Mouse (Mus musculus): ENCODE results near the gene Smc3. TPM values are rescaled to one million over a fixed set of nuclear protein-coding genes. Genes with fewer than 3 reads are reported as not detected.

Smc3 gene
- 45.7 and 54.0 TPM in 2 replicates for total RNA-seq (2012; rRNA removed)
- total RNA-seq (2014; rRNA removed) = 56.0 and 62.1 TPM in 2 replicates
- 75.2 and 76.3 TPM in 2 replicates for polyA plus RNA-seq (2012; ENCODE audit: insufficient read length, low read depth)

GRCm38 (mm10) chr19:53599757-53600539 is at the start of gene Smc3:
Gene Smc3 (plus strand): TSS chr19:53600398.
- Histone ChIP-seq H3K79me2 (replicated peaks; ENCODE audit: control insufficient read depth, extremely low read depth, insufficient read depth, poor library complexity, severe bottlenecking) (peaks cover 38% of the 10 kb centered on the region), H3K36me3 (replicated peaks in 1 of 2; ENCODE audit: control insufficient read depth in 1 of 2, insufficient read depth in 1 of 2, low read length in 1 of 2) (peaks cover 13 to 18% of the 10 kb centered on the region in 2 experiments), H3K9ac (ENCODE audit: insufficient read depth, low read depth) (peak within 1 kb of the TSS; percentile 89), H3K4me2 (ENCODE audit: insufficient read depth, low read depth, poor library complexity, severe bottlenecking) (peak within 1 kb of the TSS; percentile 87), H3K27ac (ENCODE audit: insufficient read depth, low read depth) (peak within 1 kb of the TSS; percentile 22; the same call in 1 of the 2 replicates), H3K4me1 (ENCODE audit: control insufficient read depth in 1 of 2, insufficient read depth in 2 of 2) (peaks cover 0 to 21% of the 10 kb centered on the region in 2 experiments; a peak in 2 of 4 replicates), H3K4me3 (replicated peaks in 1 of 3; ENCODE audit: low read depth in 2 of 3, low read length in 2 of 3, poor library complexity in 1 of 3) (peak within 1 kb of the TSS; percentile 79 to 97 (median 84)), H3K9me3 (replicated peaks; ENCODE audit: low read length) (no peaks in the 10 kb centered on the region), H3K27me3 (replicated peaks) (no peaks in the 10 kb centered on the region)
- peak; percentile 98 for DNase-seq (ENCODE audit: extremely low read depth)
- in situ Hi-C loops (cut with MboI; ENCODE audit: low pct_ligation_motif_present, low pct_unique_long_range_greater_than_20kb, low sequenced_read_pairs) = loop anchor here (25.0 kb wide), 1 partner anchor 338 kb away; no protein-coding TSS in a partner anchor
- dilution Hi-C loops (cut with MboI; ENCODE audit: extremely low pct_ligation_motif_present, extremely low pct_unique_long_range_greater_than_20kb, low sequenced_read_pairs) = no loop called here
- TF ChIP-seq CHD2 (IDR thresholded peaks at IDR 0.05; ENCODE audit: low read length) = no peak
- no peak for TF ChIP-seq JUN (IDR thresholded peaks at IDR 0.05; ENCODE audit: insufficient read depth, low read depth, low read length)
- peak; percentile 96 for TF ChIP-seq USF2 (conservative IDR thresholded peaks at IDR 0.05; ENCODE audit: low read depth, low read length)
- 0 out of 2 replicates have a peak, but pooled peaks have one; percentile 8 for TF ChIP-seq ETS1 (conservative IDR thresholded peaks at IDR 0.05; ENCODE audit: low read depth, low read length)
- TF ChIP-seq EP300 (IDR thresholded peaks at IDR 0.05; ENCODE audit: low read length) = no peak
- no peak for TF ChIP-seq PAX5 (IDR thresholded peaks at IDR 0.05; ENCODE audit: low read length)
- peak; percentile 98 for TF ChIP-seq TBP (conservative IDR thresholded peaks at IDR 0.05; ENCODE audit: low read depth, low read length)
- peak; percentile 91 for TF ChIP-seq TCF12 (IDR thresholded peaks at IDR 0.05; ENCODE audit: low read depth, low read length)
- no peak for TF ChIP-seq ZC3H11A (IDR thresholded peaks at IDR 0.05; ENCODE audit: low read depth, low read length)
- TF ChIP-seq MXI1 (IDR thresholded peaks at IDR 0.05; ENCODE audit: low read depth, low read length) = no peak
- no peak; the same call in 1 of the 2 replicates for TF ChIP-seq MYC (IDR thresholded peaks at IDR 0.05; ENCODE audit: low read depth, low read length)
- no peak; the same call in 1 of the 2 replicates for TF ChIP-seq NRF1 (IDR thresholded peaks at IDR 0.05; ENCODE audit: low read depth, low read length)
- peak; percentile 98 for TF ChIP-seq USF1 (IDR thresholded peaks at IDR 0.05; ENCODE audit: low read depth, low read length)
- peak; percentile 99 for TF ChIP-seq POLR2A (IDR thresholded peaks at IDR 0.05; ENCODE audit: low read depth, low read length)
- TF ChIP-seq BHLHE40 (IDR thresholded peaks at IDR 0.05; ENCODE audit: low read depth, low read length) = peak; percentile 34; the same call in 1 of the 2 replicates
- peak; percentile 76 for TF ChIP-seq ZNF384 (IDR thresholded peaks at IDR 0.05; ENCODE audit: low read depth, low read length)
- no peak for TF ChIP-seq UBTF (IDR thresholded peaks at IDR 0.05; ENCODE audit: low read depth, low read length)
- TF ChIP-seq CTCF (conservative IDR thresholded peaks at IDR 0.05 in 1 of 2, IDR thresholded peaks at IDR 0.05 in 1 of 2; ENCODE audit: low read depth in 2 of 2, low read length in 2 of 2) = peak; percentile 70 to 96
- TF ChIP-seq GABPA (IDR thresholded peaks at IDR 0.05; ENCODE audit: insufficient replicate concordance, low read depth, low read length) = no peak
- TF ChIP-seq MEF2A (IDR thresholded peaks at IDR 0.05; ENCODE audit: borderline replicate concordance, low read depth, low read length) = peak; percentile 56; the same call in 1 of the 2 replicates
- TF ChIP-seq RCOR1 (conservative IDR thresholded peaks at IDR 0.05; ENCODE audit: low read depth, low read length) = peak; percentile 62; the same call in 1 of the 2 replicates
- peak; percentile 84 for TF ChIP-seq RAD21 (IDR thresholded peaks at IDR 0.05; ENCODE audit: low read depth, low read length)
- TF ChIP-seq E2F4 (IDR thresholded peaks at IDR 0.05; ENCODE audit: insufficient replicate concordance, low read depth, low read length) = 0 out of 2 replicates have a peak, but pooled peaks have one; percentile 72
- no peak for TF ChIP-seq MAFK (IDR thresholded peaks at IDR 0.05; ENCODE audit: insufficient replicate concordance, low read length)
- peak; percentile 95 for TF ChIP-seq NELFE (IDR thresholded peaks at IDR 0.05; ENCODE audit: low read depth, low read length)
- TF ChIP-seq CHD1 (IDR thresholded peaks at IDR 0.05; ENCODE audit: low read depth, low read length) = peak; percentile 100
- TF ChIP-seq ZKSCAN1 (IDR thresholded peaks at IDR 0.05; ENCODE audit: borderline replicate concordance, low read depth, low read length) = no peak
- TF ChIP-seq ELF1 (IDR thresholded peaks at IDR 0.05; ENCODE audit: low read depth, low read length) = peak; percentile 53; the same call in 1 of the 2 replicates
- TF ChIP-seq ZMIZ1 (IDR thresholded peaks at IDR 0.05; ENCODE audit: low read depth, low read length) = peak; percentile 98
- peak; percentile 70 for TF ChIP-seq SMC3 (IDR thresholded peaks at IDR 0.05; ENCODE audit: low read depth, low read length)
- TF ChIP-seq HCFC1 (IDR thresholded peaks at IDR 0.05; ENCODE audit: low read depth, low read length) = peak; percentile 70
- TF ChIP-seq MAX (IDR thresholded peaks at IDR 0.05; ENCODE audit: low read length) = peak; percentile 98
- TF ChIP-seq IRF4 (IDR thresholded peaks at IDR 0.05; ENCODE audit: low read depth, low read length) = peak; percentile 56
- peak; percentile 97 for TF ChIP-seq POLR2AphosphoS2 (IDR thresholded peaks at IDR 0.05; ENCODE audit: low read depth, low read length)
- no peak for TF ChIP-seq KAT2A (IDR thresholded peaks at IDR 0.05; ENCODE audit: insufficient replicate concordance, low read length)
- TF ChIP-seq JUND (conservative IDR thresholded peaks at IDR 0.05; ENCODE audit: low read depth, low read length) = peak; percentile 14; the same call in 1 of the 2 replicates
- TF ChIP-seq MAZ (IDR thresholded peaks at IDR 0.05; ENCODE audit: low read depth, low read length) = peak; percentile 34; the same call in 1 of the 2 replicates

Measured in CH12.LX (cell line).